Mouse (Mus musculus) cerebellum, postnatal 36 days (tissue): ENCODE results near the gene A630001G21Rik.
A peak's percentile ranks its signal among the peaks of the same experiment; 100 is the strongest.

Experiments
- DNase-seq, 2 experiments: peaks; one replicate each; pipeline ENCODE4 v3.0.0; 2021 to 2022; ENCODE audit warnings: mixed read lengths in 2 of 2

The A630001G21Rik gene

DNA sequence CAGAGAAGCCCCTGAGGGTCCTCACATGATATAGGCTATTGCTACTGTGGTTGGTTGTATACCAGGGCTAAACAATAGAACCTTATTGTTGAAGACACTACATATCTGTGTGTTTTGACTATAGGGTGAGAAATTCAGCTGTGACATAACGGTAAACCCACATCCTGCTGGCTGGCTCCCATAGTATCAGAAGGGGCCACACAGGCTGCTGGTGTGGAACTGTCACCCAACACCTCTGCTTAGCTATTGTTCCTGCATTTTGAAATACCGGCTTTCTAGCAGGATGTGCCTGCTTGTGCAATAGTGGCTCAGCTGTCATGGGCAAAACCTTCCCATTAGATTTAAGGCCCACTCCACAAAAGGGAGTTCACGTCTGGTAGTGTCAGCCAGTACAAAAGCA, 45.9 kb downstream of the A630001G21Rik start:
- DNase-seq = no peak

DNA sequence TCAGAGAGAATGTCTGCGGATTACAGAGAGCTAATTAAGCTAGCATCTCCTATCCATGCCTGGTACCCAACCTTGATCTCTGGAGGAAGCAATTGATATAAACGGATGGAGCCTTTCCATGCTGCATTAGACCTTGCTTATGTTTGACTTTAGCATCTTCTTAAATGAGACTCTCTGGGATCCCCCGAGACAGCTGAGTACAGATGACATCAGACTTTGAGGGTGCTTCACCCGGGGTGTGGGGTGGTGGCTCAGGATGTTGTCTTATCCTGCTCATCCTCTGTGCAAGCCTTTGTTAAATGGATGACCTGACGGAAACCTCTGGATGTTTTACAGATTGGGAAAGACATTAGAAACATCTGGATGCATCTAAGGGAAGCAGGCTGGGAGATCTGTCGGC, 48.0 kb downstream of the A630001G21Rik start:
- DNase-seq = no peak

DNA sequence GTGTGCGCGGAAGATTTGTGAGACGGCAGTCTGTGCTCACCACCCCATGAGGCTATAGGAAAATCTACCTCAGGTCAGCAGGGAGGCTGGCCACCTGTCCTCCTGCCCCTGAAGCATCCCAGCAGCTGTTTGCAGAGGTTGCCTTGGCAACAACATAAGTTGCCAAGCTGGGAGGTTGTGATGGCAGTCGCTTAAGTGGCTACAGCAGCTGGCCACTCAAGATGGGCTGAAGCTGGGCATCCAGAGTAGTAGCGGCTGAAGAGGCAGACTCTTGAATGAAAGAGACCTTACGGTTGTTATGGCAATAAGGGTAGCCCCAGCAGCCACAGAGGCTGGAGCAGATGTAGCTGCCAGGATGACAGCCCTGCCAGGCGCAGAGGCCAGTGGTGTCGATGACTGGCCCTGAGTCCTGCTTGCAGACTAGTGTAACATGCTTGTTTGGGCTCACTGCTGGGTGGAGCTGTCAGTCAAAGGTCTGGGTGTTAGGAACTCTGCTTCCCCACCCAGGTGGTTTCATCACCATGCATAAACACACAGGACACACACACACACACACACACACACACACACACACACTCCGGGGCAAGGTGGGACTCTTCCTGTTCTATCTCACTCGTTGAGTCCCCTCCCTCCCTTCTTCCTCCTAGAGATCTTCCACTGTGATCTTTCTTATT, 58.1 kb downstream of the A630001G21Rik start:
- no peak for DNase-seq

DNA sequence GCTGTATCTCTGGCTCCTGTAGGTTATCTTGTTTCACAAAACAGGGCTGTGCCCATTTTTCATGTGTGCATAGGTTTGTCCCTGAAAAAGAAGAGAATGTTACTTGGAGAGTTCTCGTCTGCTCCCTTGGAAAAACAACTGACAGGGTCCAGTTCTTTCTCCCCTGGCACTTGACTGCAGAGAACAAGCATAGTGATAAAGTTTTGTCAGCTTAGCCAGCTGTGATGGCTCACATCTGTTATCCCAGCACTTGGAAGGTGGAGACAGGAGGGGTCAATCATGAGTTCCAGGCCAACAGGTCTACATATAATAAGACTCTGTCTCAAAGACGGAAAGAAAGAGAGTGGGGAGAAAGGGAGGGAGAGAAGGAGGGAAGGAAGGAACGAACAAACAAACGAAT, 59.4 kb downstream of the A630001G21Rik start:
- no peak for DNase-seq

DNA sequence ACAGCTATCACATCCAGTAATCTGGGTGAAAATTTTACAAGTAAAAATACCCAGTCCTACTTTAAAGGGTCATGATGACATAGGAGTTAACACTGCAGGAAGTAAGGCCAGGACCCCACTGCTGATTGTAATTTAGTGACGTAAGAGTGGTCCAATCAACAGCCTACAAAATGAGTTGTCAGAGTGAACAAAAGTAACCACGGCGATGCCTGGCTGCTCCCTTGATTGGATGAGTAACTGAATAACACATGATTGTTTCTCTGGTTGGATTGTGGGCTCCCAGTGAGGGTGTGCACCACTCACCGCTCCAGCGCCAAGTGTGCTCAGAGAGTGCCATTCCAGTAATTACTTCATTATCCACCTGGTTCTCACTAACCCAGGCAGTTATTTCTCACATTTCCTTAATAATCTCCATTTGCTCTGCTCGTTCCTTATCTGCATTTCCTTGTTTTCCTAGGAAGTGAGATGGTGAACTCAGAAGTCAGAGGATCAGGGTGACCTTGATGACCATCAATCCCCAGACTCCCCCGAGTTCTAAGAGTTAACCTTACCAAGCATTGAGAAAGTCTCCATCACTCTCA, 61.9 kb downstream of the A630001G21Rik start:
- DNase-seq = no peak

DNA sequence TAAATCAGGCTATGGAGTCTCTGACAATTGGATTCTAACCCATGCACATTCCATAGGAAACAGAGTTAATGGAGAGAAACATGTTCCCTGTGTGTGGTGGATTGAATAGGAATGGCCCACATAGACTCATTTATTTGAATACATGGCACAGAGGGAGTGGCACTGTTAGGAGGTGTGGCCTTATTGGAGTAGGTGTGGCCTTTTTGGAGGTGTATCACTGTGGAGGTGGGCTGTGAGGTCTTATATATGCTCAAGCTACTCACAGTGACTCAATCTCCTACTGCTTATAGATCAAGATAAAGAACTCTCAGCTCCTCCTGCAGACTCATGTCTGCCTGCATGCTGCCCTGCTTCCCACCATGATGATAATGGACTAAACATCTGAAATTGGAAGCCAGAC, 63.9 kb downstream of the A630001G21Rik start:
- DNase-seq = no peak

DNA sequence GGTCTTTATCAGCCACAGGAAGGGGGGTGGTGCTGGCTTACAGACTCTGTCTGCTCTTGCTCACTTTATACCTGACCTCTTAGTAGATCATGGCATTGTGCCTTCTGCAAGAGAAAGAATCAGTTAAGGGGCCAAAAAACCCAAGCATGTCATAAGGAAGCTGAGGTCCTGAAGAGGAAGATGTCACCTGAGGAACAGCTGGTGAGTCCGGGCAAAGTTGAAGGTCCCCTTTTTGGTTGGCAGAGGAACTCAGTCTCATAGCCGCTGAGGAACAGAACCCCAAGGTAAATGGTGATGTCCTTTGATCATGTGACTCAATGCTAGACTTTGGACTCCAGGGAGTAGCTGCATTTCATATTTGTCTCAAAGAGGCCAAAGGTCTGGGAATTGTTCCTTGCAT, 71.7 kb downstream of the A630001G21Rik start:
- DNase-seq = no peak

DNA sequence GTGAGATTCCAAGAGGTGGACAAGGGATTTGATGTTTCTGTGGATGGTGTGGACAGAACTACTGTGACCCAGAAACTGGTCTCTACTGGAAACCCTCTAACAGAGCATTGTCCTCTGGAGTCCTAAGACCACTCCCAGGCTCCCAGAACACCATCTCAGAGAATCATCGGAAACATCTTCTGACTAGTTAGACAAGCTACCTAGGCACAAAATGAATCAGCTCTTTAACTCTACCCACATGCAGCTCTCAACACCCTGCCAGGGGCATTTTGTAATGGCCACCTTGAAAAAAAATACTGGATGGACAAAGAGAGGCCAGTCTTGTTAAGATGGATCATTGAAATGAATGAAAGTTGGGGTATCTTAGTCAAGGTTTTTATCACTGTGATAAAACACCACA, 72.9 kb downstream of the A630001G21Rik start:
- no peak for DNase-seq

DNA sequence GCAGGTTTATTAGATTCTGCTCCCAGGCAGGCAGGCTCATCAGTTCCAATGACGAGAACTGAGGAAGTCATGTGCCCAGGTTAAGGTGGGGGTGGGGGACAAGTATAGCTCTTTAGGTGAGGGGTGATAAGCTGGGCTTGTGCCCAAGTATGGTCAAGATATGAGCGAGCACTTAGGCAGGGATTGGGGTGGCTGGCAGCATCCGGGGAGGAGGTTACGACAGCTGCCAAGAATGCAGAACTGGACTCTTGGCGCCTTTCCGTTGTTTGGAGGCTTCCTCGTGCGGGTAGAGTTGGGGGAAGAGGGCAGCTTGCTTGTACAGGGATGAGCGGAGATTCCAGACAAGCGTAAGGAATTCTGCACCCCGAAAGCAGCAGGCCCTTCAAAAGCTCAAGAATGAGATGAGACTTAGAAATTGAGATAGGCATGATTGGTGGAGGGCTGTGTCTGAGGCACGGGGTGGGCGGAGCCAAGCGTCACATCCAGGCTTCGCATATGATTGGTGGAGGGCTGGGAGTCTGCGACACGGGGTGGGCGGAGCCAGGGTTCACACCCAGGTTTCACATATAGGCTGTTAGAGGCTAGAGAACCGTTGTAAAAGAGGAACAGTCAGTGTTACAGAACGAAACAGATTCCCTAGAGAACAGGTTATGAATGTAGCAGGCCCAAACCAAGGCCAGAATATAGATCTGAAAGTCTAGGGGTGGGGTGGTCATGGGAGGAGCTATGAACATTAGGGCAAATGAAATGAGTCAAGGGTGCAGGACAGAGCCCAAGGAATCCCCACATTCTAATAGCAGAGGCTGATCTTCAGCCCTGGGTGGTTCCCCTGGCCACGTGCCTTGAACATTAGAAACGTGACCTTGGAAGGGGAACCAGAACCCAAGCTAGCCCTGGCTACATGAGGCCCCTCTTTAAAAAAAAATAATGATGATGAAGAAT, 74.9 kb downstream of the A630001G21Rik start:
- DNase-seq = peak; percentile 40 to 59

DNA sequence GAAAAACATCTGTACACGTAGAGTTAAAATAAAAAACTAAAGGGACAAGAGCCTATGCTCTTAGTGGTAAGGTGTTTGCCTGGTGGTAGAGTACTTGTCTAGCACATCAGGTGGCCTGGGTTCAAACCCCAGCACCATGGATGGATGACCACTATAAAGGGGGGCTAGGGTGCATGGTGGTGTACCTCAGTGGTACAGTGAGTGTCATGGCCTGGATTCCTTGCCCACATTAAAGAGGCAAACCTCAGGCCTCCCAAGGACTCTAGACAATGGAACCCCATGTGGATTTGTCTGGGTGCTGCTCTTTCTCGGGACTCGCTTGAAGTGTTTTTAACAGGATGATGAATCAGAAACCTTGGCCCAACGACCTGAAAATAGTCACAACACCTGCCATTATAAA, 75.9 kb downstream of the A630001G21Rik start:
- DNase-seq = no peak

DNA sequence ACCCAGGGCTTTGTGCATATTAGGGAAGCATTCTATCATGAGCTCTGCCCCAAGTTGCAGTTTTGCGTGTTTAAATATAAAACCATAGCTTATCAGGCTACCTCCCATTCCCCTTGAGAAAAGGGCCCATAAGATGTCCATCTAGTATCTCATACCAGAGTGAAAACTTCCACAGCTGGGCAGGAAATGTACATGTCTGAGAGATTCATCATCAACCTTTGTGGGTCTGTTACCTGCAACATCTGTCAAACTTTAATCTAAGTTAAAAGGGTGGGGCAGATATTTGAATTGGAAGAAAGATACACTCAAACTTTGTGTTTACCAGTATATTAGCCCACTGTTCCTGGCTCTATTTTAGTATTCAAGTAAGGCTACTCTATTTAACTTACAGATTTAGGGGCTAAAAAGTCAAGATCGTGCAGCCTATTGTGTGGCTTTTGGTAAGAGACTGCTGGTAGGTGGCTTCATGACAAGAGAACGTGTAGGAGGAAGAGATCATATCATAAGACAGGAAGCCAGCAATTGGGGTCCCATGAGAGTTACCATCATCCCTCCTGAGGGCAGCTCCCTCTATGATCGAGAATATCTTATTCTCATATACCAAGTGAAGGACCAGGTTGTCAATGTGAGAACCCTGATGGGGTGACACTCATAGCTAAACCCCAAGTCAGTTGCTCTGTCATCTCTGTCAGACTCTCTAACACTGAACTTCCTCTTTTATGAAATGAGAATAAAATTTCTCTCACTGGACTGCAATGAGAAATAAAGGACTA, 80.5 kb downstream of the A630001G21Rik start:
- DNase-seq = no peak

DNA sequence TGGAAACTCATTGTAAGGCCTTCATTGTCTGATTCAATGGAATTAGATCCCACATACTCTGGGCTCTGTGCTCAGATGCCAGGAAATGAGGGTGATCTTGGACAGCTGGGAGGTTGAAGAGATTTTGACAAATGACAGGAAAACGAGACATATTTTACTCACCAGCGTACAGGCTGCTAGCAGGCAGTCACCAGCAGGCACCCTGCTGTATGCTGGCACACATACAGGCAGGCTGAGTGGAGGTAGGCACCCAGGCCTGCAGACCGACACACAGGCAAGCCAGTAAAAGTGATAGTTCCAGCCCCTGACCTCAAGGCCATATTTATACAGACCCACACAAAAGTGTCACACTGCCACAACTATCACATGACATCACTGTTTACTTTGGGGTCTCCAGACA, 82.8 kb downstream of the A630001G21Rik start:
- no peak for DNase-seq

DNA sequence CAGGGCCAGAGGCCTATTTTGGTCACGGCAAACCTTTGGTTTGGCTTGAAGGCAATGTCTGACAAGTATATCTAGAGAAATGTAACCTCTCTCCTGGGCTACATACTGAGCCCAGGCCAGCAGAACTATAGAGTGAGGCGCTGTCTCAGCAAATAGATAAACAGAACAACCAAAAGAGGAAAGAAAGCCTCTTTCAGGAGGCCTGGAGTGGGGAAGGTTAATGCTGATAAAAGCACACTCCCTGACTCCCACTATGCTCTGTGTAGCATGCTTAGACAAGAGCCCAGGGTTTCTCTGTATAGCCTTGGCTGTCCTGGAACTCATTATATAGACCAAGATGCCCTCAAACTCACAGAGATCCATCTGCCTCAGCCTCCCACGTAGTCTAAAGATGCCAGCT, 85.2 kb downstream of the A630001G21Rik start:
- no peak for DNase-seq

DNA sequence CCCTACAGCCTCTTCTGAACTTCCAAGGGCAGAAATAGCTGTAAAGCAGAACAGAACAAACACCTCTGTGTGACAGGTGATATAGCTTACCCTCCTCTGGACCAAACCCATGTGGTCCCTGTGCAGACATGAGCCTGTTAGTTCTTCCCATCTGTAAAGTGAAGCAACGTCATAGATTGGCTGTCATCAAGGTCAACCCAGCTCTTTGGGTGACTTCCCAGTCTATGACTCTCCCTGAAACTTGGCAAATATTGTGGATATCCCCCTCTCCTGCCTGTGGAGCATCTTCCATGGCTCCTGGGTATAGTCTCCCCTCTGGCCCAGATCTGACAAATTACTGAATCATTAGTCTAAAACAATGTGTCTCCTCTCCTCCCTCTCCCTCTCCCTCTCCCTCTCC, 86.2 kb downstream of the A630001G21Rik start:
- no peak for DNase-seq

DNA sequence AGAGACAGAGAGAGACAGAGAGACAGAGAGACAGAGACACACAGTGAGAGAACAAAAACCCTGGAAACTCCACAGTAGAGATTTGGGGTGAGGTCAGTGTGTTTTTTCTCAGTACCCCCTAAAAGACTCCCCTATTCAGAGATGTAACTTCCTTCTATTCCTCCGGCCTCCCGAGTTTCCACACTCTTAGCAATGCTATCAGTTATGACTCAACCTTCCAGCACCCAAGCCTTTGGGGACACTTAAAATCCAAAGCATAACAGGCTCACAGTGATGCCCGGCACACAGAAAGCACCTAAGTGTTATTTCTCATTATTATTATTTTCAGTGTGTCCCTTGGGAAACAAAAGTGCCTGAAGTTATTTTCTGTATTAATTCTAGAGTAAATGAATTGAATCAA, 87.9 kb downstream of the A630001G21Rik start:
- no peak for DNase-seq

DNA sequence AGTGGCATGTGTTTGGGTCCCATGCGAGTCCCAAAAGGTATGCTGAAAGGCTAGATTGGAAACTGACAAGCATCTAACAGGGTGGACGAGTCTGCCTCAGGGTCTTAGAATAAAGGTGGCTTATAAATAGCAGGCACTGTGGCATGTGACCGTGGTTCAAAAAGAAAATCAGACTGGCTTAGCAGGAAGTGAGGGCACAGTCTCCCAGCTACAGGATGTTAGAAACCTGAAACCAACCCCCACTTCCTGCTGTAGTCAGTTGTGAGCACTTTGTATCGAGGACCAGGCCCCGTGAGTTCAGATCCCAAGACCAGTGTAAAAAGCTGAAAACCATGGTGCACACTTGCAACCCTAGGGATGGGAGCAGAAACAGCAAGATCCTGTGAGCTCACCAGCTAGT, 91.1 kb downstream of the A630001G21Rik start:
- DNase-seq = no peak

DNA sequence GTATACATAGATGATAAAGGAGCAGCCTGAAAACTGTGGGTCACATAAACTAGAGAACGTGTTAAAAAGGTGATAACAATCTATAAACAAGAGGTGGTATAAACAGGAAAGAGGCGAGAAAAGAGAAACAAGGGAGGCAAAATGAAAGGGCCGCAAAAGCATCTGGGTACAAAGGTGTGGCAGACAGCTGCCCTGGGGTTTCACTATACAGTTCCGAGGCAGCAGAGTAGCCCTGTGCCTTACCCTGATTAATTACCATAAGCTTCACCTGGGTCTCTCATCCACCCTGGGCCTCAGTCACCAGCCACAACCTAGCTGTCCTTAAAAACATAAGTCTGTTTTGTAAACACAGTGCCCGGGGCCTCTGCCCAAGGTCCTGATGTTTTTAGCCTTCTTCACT, 91.8 kb downstream of the A630001G21Rik start:
- DNase-seq = no peak

DNA sequence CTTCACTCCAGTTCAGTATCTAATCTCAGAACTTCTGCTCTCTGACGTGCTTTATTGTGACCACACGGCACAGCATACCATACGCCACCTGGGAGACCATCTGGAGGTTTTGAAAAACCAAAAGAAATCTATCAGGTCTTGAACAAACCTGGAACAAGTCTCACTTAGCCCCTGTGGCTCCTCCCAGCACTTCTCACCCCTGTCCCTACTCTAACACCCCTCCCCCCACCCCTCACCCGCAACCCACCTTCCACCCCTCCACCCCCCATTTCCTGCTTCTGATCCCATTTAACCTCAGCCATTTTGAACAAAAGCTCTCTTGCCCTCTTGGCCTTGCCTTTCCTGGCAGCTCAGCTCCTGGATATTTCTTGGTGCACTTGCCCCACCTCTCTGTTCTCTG, 98.2 kb downstream of the A630001G21Rik start:
- no peak for DNase-seq
